Mouse (Mus musculus) liver, embryonic 11.5 days (tissue): ENCODE measurements around the gene Egr4. TPM values are rescaled to one million over a fixed set of nuclear protein-coding genes. Genes with fewer than 3 reads are reported as not detected.
A peak's percentile ranks its signal among the peaks of the same experiment; 100 is the strongest.

ENCODE experiments used
- ATAC-seq: fragments of 200-750 bp; cut with Nextera tagmentation; replicated peaks from 2 replicates; pipeline ENCODE4 v1.8.0; 2017; ENCODE audit warnings: moderate number of reproducible peaks, mild to moderate bottlenecking, moderate TSS enrichment, moderate library complexity; ENCODE audit not compliant: low FRiP score
- DNase-seq: peaks from one replicate; pipeline ENCODE4 v3.0.0-alpha.2; 2017; ENCODE audit warnings: low spot score
- H3K27ac ChIP-seq: fragments of 300-500 bp; sonication (generic); 2 replicates; pipeline ENCODE4 v1.5.1; 2014; ENCODE audit warnings: mild to moderate bottlenecking, low read depth, low read length, control low read depth
- H3K27me3 ChIP-seq: fragments of 300-500 bp; sonication (generic); replicated peaks from 2 replicates; pipeline ENCODE4 v1.6.1; 2014; ENCODE audit warnings: low read length, mixed read lengths; ENCODE audit not compliant: control insufficient read depth, insufficient read depth
- H3K36me3 ChIP-seq: fragments of 300-500 bp; sonication (generic); 2 replicates; pipeline ENCODE4 v1.6.1; 2014; ENCODE audit warnings: mild to moderate bottlenecking, low read length, moderate library complexity, mixed read lengths; ENCODE audit not compliant: control insufficient read depth, insufficient read depth
- H3K4me1 ChIP-seq: fragments of 300-500 bp; sonication (generic); replicated peaks from 2 replicates; pipeline ENCODE4 v1.6.1; 2014; ENCODE audit warnings: low read length, mixed read lengths; ENCODE audit not compliant: control insufficient read depth, insufficient read depth
- H3K4me2 ChIP-seq: fragments of 300-500 bp; sonication (generic); 2 replicates; pipeline ENCODE4 v1.6.1; 2014; ENCODE audit warnings: mild to moderate bottlenecking, control low read depth, moderate library complexity
- H3K4me3 ChIP-seq: fragments of 300-500 bp; sonication (generic); 2 replicates; pipeline ENCODE4 v1.5.1; 2014; ENCODE audit warnings: low read depth, low read length, control low read depth
- H3K9ac ChIP-seq: fragments of 300-500 bp; sonication (generic); 2 replicates; pipeline ENCODE4 v1.6.1; 2014; ENCODE audit warnings: low read depth, low read length, control low read depth
- H3K9me3 ChIP-seq: fragments of 300-500 bp; sonication (generic); 2 replicates; pipeline ENCODE4 v1.6.1; 2016; ENCODE audit warnings: low read length, inconsistent platforms, mixed read lengths; ENCODE audit not compliant: control insufficient read depth
- WGBS: fragments of 180-500 bp; shearing (Covaris S2); extraction: QIAGEN DNeasy Blood & Tissue Kit; methylation state at CpG from one replicate; pipeline ENCODE4 v1.1.7; 2014; 5-methylcytosine and 5-hydroxymethylcytosine counted together
- polyA plus RNA-seq: library from polyadenylated mRNA; unstranded; fragments of >200 nt; fragmentation: Nextera tagmentation; extraction: Ambion mirVana; gene quantifications from 2 replicates; pipeline ENCODE4 v1.2.1, GENCODE M21; 2014

The Egr4 gene
- polyA plus RNA-seq, 1 experiment from 2014 or later: not detected

GRCm38 (mm10) chr6:85469660-85470430 is 43.5 kb downstream of the Egr4 start:
- H3K4me1 ChIP-seq: no peaks in the 10 kb centered on the region
- no peak overlapping the region for H3K4me3 ChIP-seq
- no peak overlapping the region for H3K9ac ChIP-seq
- no peaks in the 10 kb centered on the region for H3K9me3 ChIP-seq
- peaks cover 40% of the 10 kb centered on the region for H3K36me3 ChIP-seq
- DNase-seq: no peak
- 0 out of 2 replicates have a peak, but pooled peaks have one; percentile 22 for ATAC-seq
- H3K27ac ChIP-seq: no peak overlapping the region
- H3K27me3 ChIP-seq: peaks cover 2% of the 10 kb centered on the region; the same call in 1 of the 2 replicates
- H3K4me2 ChIP-seq: no peak overlapping the region
- 68% methylated on average over 5 of the region's 5 CpGs for WGBS

- no peaks in the 10 kb centered on the region for H3K9me3 ChIP-seq
- H3K9ac ChIP-seq: no peak overlapping the region
- ATAC-seq (no peak), DNase-seq (no peak)
- H3K36me3 ChIP-seq: peaks cover 71% of the 10 kb centered on the region
- H3K4me1 ChIP-seq: no peaks in the 10 kb centered on the region
- no peaks in the 10 kb centered on the region for H3K27me3 ChIP-seq
- H3K4me3 ChIP-seq: no peak overlapping the region
- no peak overlapping the region for H3K4me2 ChIP-seq
- H3K27ac ChIP-seq: no peak overlapping the region
These were observed 48.0 kb downstream of the Egr4 start for GRCm38 (mm10) chr6:85465381-85465780.

Other genes starting within 250 kb of the Egr4 start
- gene Sfxn5, start 180.2 kb downstream of the Egr4 start, polyA plus RNA-seq: 3.8 and 4.0 TPM in 2 replicates
- 1.0 TPM in 2 replicates for gene Rab11fip5, start 139.0 kb downstream of the Egr4 start, polyA plus RNA-seq
- gene Noto, start 89.7 kb downstream of the Egr4 start, polyA plus RNA-seq: not detected in 2 replicates
- 65.5 and 68.2 TPM in 2 replicates for gene Smyd5, start 81.6 kb downstream of the Egr4 start, polyA plus RNA-seq
- 695 and 755 TPM in 2 replicates for gene Cct7, start 62.1 kb downstream of the Egr4 start, polyA plus RNA-seq
- 35.7 and 37.7 TPM in 2 replicates for gene Pradc1, start 61.6 kb downstream of the Egr4 start, polyA plus RNA-seq
- 0.04 and 0.08 TPM in 2 replicates for gene Fbxo41, start 10.6 kb downstream of the Egr4 start, polyA plus RNA-seq
- gene Alms1, start 73.9 kb upstream of the Egr4 start, polyA plus RNA-seq: 6.0 and 6.3 TPM in 2 replicates
- not detected in 2 replicates for gene Nat8f7, start 199.6 kb upstream of the Egr4 start, polyA plus RNA-seq